Mouse (Mus musculus) heart, adult 8-10 months (tissue): ENCODE results near the gene Chmp6. TPM values are rescaled to one million over a fixed set of nuclear protein-coding genes. Genes with fewer than 3 reads are reported as not detected.

Experiments
- DNase-seq: peaks from one replicate; pipeline ENCODE4 v3.0.0; 2022; ENCODE audit warnings: low spot score
- total RNA-seq, 4 experiments: library from RNA; stranded (reverse); gene quantifications; 2 replicates each; pipeline ENCODE4 v1.2.4; 2022

Gene Chmp6
- total RNA-seq, 4 experiments from 2014 or later, result 29.9 to 33.7 (median 30.4) TPM

DNA sequence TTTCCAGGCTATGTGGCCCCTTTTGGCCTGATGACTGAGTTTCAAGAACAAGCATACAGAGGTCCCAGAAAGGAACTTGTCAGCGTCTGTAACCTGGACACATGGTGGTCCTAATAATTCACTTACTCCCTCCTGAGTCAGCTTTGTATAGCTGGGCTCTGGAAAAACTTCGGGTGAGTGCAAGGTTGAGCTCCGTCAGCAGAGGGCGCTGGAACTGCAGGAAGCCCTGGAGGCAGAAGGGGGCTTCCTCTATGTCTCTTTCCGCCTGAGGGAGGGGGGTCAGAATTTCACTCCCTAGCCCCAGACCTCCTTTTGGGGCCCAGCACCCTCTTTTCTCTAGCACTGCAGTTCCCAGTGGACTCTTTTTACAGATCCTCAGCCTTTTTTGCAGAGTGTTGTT is 3.8 kb upstream of the Chmp6 start:
- peak; percentile 65 for DNase-seq

DNA sequence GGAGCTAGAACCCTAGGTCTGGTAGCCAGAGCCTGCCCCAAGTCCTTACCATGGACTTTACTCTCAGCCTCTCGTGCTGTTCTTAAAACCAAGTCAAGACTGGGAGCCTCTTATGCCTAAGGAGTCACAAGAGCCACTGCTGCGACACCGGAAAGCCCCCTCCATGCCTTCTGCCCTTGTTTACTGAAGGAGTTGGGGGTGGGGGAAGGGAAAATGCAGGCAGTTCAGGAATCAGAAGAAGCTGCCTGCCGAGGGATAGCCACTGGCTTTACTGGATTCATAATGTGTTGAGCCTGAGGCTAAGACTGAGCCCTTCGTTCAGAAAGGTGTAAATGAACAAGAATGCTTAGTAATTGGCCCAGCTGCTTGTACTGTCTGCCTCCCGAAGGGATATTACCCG is 396 bp upstream of the Chmp6 start:
- DNase-seq, result no peak

DNA sequence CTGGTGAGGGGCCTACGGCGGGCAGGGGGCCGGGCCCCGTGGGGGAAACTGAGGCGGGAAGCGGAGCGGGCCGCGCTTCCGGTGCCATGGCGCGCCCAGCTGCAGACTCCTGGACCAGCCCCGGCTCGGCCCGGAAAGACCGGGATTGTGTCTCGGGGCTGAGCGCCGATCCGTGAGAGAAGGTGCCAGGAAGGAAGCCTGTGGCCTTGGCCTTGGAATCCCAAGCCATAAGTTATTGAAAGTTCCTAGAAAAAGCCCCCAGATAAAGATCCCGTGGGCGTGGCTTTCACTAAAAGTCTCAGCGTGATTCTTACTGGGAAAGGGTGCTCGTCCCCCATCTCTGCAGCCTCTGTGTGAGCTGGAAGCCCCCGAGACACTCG is 684 bp downstream of the Chmp6 start:
- DNase-seq, result no peak

DNA sequence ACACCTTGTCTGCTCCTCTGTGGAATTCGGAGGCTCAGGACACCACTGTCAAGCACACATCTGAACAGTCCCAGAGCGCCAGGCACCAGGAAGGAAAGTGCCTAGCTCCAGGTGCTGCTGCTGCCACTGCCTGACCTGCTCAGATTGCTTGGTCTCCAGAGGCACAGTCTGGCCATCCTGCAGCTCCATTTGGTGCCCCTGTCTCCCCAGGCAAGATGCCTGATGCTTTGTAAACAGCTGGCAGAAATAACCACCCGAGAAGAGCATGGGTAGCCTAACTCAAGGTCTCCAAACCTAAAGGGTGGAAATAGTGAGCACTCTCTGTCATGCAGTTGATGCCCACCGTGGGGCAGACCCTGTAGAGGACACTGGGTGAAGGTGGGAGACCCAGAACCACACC is 1.1 kb downstream of the Chmp6 start:
- DNase-seq, result no peak

DNA sequence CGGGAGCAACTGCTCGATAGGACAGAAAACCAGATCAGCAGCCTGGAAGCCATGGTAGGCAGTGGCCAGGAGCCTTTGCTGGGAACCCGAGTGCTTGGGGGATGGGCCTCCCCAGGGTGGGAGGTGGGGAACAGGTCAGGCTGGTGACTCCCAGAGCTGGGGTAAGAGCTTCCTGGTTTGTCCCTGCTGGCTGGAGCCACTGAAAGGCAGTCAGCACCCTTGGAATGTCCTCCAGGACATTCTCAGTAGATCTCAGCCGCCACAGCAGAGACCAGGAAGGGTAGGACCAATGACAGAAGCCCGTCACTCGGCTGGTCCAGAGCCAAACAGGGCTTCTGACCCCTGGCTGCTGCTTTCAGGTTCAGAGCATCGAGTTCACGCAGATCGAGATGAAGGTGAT is 2.4 kb downstream of the Chmp6 start:
- DNase-seq, result no peak

DNA sequence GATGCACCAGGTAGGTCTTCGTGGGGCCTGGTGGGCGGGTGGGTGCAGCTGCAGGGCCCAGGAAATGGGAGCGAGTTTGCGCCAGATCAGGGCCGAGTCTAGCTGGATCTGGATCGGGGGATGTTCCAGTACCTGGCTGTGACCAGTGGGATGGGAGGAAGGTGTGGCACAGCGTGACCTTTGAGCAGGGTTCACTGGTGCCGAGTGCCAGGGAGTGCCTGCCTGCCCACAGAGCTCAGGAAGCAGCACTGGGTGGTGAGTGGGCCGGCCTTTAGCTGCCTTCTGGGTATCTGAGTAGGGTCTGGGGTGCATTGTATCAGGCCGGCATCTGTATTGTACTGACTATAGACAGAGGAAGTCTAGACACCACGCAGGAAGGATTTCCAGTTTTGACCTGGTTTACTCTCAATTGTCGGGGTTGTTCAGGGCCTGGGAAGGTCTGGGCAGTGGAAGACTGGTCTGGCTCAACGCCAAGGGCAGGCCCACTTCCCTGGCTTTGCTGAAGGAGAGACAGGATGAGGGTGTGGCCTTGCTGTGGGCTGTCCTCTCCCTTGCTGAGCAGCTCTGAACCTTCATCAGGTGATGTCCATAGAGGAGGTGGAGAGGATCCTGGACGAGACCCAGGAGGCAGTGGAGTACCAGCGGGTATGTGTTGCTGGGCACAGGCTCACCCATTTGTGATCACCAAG is 3.0 kb downstream of the Chmp6 start:
- DNase-seq, result peak; percentile 76

DNA sequence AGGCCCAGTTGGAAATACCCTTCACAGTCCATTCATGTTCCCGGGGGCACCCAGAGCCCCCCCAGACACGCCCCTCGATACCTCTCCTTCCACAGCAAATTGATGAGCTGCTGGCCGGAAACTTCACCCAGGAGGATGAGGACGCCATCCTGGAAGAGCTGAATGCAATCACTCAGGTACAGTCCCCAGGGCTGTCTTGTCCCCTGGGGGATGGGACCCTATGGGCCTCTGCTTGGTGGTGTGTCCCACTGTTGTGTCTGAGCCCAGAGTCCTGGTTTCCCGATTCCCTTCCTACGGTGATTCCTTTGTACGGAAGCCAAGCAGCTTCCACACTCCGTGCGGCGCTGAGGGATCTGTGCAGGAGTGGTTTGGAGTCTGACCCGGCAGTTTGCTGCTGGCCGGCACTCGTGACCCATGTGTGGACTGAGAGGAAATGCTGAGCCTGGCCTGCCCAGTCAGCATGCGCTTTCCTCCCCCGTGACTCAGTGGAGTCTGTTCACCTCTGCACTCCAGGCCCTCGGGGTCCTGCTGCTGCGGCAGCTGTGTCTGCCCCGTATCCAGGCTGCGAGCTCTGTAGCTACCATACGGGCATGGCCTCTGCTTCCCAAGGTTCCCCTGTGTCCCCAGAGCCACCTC is 3.7 kb downstream of the Chmp6 start:
- DNase-seq, result no peak

DNA sequence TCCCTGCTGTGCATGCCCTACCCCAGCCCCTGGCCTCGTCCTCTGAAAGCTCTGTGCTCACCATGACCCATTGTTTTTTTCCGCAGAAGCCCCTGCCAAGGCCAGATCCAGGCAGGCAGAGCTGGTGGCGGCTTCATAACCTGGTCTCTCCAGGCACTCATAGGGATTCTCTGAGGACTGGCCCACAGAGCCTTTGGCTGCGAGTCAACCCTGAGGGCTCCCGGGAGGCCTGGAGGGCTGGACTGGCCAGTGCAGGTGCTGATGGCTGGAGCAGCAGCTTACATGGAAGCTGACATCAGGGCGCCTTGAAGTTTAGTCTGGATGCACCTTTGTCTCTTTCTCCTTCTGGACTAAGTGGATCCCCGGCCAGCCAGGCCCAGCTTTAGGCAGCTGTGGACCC is 5.3 kb downstream of the Chmp6 start:
- DNase-seq, result no peak

DNA sequence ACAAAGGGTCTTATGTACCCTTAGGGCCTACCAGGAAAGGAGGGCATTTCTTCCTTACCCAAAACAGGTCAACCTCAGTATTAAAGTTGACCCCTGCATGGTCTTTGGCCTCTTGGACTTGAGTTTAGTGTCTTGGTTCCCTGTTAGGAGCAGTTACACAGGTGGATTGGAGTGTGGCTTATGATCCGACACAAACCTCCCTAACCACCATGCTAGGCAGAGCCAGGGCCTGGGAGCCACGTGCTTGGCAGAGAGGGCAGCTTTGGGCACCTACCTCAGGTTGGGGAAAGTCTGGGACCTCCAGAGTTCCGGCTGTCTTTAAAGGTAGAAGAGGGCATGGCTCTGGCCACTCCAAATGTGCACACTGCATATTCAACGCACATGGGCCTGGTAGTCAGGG is 6.2 kb downstream of the Chmp6 start:
- DNase-seq, result no peak

DNA sequence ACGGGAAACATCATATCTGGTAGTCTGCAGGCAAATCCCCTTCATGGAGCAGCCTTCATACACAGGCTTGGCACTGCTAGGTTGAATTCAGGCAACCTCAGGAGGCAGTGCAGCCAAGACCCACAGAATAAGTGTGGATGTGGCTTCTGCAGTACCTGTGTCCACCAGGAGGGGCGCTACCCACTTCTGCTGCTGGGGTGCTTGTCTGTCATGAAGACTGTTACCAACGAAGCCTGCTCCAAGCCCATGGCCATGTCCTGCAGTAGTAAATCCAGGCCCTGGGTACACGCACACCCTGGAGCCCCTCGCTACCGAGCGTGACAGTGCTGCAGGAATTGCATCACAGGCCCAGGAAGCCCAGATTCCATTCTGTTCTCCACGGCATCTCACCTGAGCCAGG is 6.7 kb downstream of the Chmp6 start:
- DNase-seq, result peak; percentile 52

DNA sequence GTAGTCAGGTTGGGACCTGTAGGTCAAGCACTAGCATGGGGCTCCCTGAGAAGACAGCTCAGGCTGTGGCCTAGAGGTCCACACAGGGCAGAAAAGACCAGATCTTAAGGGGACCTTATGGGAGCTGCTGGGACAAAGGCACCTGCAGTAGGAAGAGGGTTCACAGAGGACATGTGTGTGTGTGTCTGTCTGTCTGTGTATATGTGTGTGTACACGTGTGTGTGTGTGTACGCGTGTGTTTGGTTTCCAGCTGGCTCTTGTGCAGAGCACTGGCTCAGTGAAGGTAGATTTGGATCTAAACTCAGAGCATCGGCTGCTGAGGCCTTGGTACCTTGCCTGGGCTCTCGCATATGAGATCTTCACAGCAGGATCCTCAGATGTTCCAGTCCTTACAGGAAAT is 7.4 kb downstream of the Chmp6 start:
- DNase-seq, result no peak

DNA sequence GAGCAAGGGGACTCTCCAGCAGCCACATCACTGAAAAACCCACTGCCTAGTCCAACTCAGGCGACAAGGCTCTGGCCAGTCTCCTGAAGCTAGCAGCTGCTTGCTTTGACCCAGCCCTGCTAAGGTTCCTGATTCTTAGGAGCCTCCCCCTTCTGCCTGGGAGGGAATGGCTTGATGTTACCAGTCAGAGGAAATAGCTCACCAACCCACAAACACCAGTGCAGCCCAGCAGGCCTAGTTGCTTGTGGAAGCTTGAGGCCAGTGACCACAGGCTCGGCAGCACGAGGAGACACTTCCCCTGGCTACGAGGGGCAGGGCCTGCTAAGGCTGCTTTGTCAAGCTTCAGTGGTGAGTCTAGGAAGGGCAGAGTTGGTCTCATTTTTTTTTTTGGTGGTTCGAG is 11.9 kb downstream of the Chmp6 start:
- DNase-seq, result peak; percentile 45

DNA sequence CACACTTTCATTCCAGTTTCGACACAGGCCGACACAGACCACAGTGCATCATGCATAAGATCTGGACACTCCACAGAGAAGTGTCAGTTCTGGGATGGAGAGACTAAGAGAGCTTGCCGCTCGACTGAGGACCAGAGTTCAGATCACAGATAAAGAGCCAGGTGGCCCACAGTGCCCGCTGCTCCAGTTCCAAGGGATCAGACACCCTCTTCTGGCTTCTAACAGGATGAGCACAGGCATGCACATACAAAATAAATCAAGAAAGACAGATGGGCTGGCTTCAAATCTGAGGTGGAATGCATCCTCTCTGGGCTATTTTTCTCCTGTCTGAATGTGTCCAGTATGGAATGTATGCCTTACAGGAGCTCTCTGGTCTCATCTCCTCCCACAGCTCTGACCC is 13.5 kb downstream of the Chmp6 start:
- no peak for DNase-seq

DNA sequence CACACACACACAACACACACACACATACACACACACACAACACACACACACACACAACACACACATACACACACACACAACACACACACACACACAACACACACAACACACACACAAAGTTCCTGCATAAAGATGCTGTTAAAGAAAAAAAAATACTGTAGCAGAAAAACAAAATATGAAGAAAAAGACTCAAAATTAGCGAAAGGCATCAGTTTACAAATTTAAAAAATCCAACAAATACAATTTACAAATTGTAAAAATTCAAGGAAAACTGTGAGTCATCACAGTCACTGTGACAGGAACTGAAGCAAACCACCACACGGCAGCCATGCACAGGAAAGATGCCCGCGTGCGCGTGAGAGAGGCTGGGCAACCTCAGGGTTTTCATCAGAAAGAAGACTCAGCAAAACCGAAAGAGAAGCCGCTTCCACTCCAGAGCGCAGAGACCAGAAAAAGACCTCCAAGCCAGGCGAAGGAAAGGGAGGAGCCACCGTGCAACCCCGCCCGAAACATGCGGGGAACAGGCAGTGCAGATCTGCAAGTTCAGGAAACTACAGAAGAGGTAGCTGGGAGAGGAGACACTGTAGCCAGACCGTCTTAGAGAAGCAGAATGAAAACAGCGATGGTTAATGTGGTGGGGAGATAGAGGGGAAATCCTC is 14.9 kb downstream of the Chmp6 start:
- peak; percentile 68 for DNase-seq

DNA sequence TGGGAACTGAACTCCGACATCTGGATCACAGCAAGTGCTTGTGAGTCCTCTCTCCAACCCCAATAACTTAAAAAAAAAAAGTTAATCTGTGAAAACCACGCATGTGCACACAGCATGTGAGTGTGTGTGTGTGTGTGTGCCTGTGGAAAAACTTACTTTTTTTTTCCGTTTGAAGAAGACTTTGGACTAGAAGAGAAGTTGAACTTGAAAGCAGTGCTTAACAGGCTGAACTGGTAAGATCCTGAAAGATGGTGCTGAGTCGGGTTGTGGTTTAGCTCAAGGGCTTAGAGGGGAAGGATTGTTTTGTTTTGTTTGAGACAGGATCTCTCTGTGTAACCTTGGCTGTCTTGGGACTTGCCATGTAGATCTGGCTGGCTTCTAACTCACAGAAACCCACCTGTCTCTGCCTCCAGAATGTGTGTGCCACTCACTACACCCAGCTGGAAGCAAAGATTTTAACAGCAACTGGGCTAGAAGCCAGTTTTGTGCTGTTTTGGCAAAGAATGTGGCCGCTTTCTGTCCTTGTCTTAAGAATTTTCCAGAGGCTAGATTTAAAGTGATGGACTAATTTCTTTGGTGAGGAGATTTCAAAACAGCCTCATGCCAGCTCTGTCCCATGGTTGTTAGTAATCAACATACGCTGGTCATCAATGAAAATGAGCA is 16.5 kb downstream of the Chmp6 start:
- DNase-seq, result no peak

DNA sequence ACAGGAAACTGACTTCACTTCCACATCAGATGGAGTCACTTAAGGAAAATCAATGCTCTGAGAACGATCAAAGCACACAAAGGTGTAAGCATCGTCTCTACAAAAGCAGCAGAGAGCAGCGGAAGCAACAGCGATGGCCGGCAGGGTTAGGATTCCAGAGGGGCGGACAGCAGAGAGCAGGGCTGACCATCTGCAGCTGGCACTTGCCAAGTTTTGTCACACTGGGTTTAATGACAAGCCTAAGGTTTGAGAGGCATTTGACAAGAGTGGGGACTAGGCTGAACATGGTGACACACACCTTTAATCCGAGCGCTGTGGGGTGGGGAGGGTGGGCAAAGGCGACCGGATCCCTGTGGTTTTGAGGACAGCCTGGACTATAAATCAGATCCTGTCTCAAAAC is 18.6 kb downstream of the Chmp6 start:
- no peak for DNase-seq

DNA sequence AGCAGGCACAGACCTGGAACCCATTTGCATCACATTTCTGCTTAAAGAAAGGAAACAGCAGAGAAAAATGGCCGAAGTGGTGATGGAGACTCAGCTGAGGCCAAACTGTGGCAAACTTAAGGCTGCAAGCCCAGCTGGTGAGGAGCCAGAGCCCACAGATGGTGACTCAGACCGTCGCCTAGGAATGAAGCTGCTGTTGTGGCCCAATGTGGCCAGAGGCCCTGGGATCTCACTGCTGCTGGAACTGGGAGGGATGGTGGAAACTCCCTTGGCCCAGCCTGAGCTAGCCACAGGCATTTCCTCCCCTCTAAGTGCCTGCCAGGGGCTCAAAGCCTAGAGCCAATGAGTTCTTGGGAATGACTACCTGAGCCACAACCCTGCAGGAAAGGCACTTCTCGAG is 19.9 kb downstream of the Chmp6 start:
- DNase-seq, result peak; percentile 62

DNA sequence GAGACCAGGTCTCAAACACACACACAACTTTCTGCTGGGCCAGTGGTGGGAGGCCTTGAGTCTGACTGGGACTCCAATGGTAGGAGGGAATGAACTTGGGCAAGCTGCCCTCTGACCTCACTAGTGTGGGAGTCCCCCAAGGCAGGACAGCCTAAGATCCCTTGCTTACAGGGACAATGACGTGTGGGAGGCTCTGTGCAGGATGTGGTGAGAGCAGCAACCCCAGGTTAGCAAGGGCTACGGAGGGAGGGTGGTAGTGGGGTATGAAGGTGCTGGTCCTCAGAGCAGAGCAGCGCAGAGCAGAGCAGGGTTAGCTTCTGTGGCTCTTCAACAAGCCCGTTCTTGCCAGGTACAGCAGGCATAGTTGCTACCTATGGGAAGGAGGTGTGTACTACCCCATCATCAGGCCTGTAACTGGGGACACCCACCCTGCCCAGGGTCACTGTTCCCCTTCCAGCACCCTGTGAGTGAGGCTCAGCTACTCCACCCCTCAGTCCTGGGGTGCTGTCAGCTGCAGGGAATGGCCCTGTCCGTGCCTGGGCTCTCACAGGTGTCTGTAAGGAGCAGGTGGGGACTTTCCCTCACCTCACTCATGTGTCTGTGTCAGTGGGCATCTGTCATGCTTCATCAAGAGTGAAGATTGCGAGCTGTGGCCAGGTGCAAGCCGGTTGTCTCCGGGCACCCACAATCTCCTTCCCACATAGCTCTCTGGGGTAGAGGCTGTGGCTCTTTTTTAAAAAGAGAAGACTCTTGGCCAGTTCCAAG is 20.8 kb downstream of the Chmp6 start:
- DNase-seq, result no peak

DNA sequence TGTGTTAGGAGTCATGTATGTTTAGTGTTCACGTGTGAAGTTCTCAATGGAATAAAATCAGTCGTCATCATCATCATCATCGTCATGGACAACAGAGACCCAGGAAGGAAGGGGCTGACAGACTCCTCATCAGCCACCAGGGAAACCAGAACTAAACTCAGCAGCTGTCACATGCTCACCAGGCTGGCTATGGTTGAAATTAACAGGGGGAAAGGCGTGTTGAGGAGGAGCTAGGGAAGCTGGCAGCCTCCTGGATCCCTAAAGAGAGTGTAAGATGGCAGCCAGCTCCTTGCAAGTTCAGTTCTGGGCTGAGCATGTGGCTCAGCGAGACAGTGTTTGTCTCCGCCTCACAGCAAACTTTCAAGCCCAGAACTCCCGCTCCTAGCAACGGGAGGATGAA is 21.5 kb downstream of the Chmp6 start:
- no peak for DNase-seq

DNA sequence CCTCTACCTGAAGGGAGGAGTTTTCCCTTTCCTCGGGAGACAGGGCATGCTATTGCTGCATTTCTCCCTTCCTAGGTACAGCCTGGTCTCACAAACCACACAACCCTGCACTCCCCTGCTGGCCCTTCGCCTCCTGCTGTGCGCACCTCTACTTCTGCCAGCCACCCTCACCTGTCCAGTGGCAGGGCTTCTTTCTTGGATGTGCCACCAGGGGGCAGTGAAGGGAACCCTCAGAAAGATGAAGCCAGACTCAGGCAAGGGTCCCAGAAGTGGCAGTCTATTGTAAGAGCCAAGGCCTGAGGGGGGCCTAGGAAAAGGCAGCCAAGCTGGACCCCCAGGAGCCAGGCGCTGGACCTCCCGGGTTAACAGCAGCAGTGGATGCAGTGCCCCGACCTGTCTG is 22.2 kb downstream of the Chmp6 start:
- DNase-seq, result no peak

DNA sequence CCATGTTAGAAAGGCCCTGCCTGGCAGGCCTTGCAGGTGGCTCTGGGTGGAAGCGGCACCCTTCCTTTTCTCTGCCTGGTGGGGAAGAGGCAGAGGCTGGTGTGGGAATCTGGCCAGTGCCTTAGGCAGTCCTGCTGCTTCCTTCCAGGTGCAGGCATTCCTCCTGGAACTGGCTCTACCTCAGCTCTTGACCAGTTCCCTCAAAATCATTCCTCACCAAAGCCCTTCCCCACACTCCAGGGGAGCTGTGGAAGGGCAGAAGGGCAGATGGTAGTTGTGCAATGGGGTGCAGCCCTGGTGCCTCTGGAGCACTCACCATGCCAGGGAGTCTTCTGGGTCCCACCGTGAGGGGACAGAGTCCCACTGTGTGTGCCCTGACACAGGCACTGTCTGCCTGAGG is 23.2 kb downstream of the Chmp6 start:
- no peak for DNase-seq

DNA sequence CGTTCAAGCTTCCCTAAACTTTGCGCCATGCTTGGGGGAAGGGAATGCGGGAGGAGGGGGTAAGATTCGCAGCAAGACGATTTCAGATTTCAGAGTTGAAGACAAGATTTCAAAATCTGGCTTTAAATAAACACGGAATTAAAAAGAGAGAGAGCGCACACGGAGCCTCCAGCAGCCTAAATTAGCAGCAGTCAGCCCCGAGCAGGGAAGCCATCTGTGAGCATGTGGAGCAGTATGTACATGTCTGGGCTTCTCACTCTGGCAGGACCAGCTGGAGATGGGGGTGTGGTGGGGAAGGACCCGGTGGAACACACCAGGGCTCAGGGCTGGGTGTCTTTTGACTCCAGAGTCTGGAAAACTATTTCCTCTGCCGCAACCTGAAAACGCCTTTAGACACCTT is 24.0 kb downstream of the Chmp6 start:
- DNase-seq, result no peak
